Mouse (Mus musculus) adrenal gland, adult 18-20 months (tissue): Measurements from ENCODE around the gene Arglu1. TPM values are rescaled to one million over a fixed set of nuclear protein-coding genes. Genes with fewer than 3 reads are reported as not detected.

ENCODE experiments used
- DNase-seq, 2 experiments: peaks; one replicate each; pipeline ENCODE4 v3.0.0; 2021 to 2022; ENCODE audit warnings: low spot score in 2 of 2
- total RNA-seq, 2 experiments: library from RNA; stranded (reverse); gene quantifications; 1 replicate in 1 of 2; 2 replicates in 1 of 2; pipeline ENCODE4 v1.2.3; 2021

Gene Arglu1
- total RNA-seq, 2 experiments from 2014 or later, result 51.6 to 70.9 TPM

DNA sequence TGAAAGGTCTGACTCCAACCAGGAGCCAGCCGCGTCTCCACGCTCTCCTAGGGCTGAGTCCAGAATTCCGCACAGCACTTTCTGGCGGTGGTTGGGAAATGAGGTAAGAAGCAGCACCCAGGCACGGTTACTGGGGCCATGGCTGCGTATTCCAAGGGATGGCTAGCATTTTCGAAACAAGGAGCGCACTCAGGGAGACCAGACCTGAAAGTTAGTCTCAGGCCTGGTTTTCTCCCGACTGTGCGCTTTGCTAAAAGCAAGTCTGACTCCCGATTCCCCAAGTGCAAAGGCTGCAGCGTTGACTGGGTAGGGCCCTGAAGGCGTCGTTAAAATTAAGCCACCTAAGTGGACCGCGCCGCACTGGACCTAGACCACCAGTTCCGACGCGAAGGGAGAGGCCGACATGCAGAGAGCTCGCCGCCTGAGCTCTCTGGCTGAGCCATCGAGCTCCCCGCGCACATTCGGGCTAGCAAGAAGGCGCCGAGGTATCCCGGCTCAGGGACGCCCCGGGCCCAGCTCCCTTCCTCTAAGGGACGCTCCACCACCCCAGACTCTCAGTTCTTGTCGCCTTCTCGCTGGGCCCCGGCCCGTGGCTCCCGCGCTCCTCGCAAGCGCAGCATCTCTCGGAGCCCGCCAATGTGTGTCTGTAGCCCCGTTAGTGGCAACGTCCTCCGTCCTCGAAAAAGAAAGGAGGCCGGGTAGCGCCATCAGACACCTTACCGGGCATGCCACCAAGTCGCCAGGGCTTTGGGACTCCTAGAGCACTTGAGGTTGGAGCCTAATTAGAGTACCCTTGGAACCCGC is 30.6 kb downstream of the Arglu1 start:
- peak; percentile 28 to 31 for DNase-seq

GRCm38 (mm10) chr8:8658426-8659224 is 31.7 kb downstream of the Arglu1 start:
- peak; percentile 69 to 73 for DNase-seq

GRCm38 (mm10) chr8:8657692-8658355 is 32.5 kb downstream of the Arglu1 start:
- DNase-seq, result no peak

DNA sequence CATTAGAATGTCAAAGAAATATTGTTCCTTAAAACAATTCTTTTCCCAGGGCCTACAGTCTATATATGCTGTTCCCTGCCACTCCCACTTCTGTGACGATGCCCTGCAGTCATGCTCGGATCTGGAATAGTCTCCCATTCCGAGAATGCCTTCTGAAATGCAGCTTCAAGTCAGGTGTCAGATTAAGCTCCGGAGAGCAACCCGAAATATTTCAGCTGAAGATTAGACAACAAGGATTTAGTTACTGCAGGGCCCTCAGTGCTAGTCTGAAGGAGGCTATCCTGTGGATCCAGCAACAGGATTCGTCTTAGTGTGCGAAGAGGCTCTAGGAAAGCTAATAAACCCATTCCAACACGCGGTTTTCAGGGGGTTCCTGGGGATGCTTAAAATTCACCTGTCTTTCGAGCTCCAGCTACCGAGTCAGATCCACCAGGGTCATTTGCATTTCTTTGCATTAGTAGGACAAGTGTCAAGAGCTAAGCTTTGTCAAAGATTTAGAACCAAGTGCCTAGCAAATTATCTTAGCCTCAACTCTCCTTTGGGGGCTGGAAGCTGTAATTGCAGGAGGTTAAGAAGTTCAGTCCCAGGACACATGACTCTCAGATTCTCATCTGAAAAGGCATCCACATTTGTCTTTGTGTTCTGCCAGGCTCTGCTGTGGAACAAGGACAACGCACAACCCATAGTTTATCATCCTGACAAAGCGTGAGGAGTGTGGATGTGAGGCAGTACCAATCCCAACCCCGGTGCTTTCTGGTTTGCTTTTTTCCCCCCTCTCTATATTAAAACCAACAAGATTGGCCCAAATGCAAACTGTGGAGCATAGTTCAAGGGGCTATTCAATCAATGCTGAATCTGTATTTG is 33.5 kb downstream of the Arglu1 start:
- DNase-seq, result no peak

GRCm38 (mm10) chr8:8655346-8656340 is 34.7 kb downstream of the Arglu1 start:
- DNase-seq, result no peak

DNA sequence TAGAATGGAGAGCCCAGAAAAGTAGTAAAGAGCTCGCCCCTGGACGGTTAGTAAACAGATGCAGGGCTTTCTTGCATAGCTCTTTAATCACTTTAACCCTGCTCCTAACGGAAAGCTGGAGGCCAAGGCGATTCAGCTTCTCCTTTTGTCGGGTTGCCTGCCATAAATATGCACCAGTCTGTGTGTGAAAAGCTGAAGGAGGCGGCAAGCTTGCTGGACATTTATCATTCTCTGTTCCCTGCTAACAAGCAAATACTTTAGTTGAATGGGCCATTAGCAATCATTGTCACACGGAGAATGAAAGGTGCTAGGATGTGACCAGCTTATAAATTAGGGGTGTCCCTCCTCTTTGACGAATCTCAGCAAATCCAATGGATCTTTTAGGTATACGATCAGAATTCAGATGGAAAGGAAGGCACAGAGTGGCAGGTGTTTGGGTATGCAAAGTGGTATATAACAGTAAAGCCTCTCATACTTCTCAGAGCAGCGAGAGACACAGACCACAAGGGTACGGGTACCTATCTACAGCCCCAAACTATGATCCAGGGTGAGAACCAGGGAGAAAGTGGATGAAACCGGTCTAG is 36.3 kb downstream of the Arglu1 start:
- no peak for DNase-seq

DNA sequence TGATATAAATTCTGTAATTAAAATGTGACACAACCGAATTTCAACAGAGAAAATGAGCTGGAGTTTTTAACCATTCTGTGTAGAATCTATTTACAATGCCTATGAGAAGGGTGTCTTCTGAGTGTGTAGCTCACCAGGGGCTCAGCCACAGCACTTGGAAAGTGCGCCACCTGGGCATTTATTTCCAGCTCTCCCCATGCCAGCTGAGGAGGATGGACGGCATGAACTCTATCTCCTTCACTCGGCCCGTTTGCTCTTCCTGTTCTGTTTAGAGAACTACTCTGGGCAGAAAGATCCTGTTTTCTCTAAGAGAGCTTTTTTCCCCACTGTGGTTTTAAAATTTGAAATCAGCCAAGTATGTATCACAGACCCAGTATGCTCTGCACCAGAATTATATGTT is 37.0 kb downstream of the Arglu1 start:
- DNase-seq, result no peak

- no peak for DNase-seq
Measured at GRCm38 (mm10) chr8:8652388-8652787, 37.9 kb downstream of the Arglu1 start.

DNA sequence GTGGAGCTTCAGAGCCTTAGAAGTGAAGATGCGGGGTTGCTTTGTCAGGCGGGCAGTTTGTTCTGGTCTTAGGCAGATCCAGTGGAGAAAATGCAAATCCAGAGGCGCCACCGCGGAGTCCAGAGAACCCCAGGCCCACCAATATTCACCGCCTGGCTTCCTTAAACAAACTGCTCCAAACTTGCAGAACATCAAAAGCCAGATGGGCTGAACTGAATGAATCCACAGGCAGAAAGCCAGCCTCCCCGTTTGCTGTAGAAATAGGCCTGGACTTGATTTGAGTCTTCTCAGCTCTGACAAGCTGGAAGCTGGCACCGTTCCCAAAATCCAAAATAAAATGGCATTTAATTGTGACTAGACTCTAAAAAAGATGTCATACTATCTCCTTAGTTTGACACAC is 40.4 kb downstream of the Arglu1 start:
- no peak for DNase-seq

DNA sequence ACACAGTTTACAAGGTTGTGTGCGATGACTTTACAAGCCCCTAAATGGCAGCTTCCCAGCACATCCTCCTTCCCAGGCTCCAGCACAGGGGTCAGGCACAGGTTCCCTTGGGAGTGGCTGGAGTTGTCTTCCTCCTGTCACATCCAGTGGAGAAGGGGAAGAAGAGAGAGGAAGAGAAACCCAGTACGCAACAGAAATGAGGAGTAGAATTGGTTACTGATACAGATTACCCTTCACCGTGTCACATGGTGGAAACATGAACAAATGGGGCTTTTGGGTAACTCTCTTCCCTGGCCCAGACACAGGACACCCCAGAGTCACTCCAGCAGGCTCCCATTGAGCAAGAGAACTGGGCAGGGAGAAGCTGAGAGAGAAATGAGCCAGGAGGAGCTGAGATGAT is 40.8 kb downstream of the Arglu1 start:
- DNase-seq, result no peak

DNA sequence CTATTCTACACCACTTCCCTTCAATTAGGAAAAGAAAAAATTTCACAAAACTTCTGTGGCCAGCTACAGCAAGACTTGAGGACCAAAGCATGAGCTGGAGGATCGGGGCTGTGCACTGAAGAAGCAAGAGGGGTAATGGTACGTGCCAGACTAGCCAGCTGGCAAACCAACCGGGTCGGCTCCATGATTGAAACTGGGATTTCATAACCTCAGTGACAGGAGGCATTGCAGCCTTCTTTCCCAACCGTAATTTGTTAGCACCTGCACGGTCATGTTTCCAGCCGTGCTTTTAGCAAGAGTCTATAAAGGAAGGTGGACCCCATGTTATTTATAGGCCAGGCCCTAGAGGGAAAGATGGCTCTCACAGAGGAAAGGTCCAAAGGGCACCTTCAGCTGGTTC is 41.6 kb downstream of the Arglu1 start:
- DNase-seq, result no peak

- no peak for DNase-seq
Measured at GRCm38 (mm10) chr8:8647824-8648223, 42.5 kb downstream of the Arglu1 start.

GRCm38 (mm10) chr8:8647319-8647718 is 43.0 kb downstream of the Arglu1 start:
- no peak for DNase-seq

- DNase-seq, result no peak
Measured at GRCm38 (mm10) chr8:8644160-8644915, 46.0 kb downstream of the Arglu1 start.

GRCm38 (mm10) chr8:8640264-8640588 is 50.1 kb downstream of the Arglu1 start:
- no peak for DNase-seq

GRCm38 (mm10) chr8:8639569-8640263 is 50.6 kb downstream of the Arglu1 start:
- no peak for DNase-seq

DNA sequence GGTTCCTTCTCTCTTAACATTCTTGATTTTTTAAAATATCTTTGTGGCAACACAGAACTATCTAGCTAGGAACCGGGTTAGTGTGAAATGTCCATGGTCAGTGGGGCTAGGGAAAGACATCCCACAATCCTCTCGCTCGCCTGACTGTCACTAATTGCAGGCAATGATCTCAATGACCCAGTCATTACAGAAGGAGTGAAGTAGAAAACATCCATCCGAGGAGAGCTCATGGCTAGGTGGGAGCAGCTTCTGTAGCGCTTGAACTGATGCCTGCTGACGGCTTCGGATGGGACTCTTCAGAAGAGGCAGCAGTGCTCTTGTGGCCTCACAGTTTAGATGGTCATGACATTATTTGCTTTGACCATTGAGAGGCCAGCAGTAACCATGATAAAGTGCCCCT is 58.9 kb downstream of the Arglu1 start:
- DNase-seq, result no peak

DNA sequence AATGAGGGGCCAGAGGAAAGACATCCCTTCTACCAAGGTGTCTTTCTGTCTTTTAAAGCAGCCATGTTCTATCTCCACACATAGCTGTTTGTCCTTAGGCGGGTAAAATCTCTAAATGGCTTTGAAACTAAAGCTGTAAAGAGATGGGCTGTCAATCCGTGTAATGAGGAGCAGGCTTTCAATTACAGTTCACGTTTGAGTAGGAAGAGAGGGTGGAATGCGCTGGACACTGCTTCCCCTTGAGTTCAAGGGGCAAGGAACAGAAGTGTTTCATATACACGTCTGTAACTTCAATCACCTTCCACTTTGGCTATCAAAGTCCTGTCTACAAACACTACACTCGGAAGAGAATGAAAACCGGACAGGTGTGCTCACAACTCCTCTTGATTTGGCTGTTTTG is 66.3 kb downstream of the Arglu1 start:
- DNase-seq, result no peak
